Mouse (Mus musculus) inflammation-experienced regulatory T-cells, adult 6 months (primary cell): ENCODE results near the gene Gm20388. TPM values are rescaled to one million over a fixed set of nuclear protein-coding genes. Genes with fewer than 3 reads are reported as not detected.
A peak's percentile ranks its signal among the peaks of the same experiment; 100 is the strongest.

Source experiments
- ATAC-seq: one replicate; pipeline ENCODE4 v1.8.0; 2017
- polyA plus RNA-seq, 3 experiments: library from polyadenylated mRNA; unstranded; fragments of 100-300 nt; shearing (Covaris generic); gene quantifications; one replicate each; pipeline ENCODE4 v1.2.1; 2017

Gm20388 gene
- polyA plus RNA-seq, 3 experiments from 2014 or later = 10.8 to 14.1 (median 11.8) TPM

- ATAC-seq = peak; percentile 76
Observed at GRCm38 (mm10) chr8:122475580-122476320, 2565.1 kb downstream of the Gm20388 start, which contains the start of the genes Rnf166 and Ctu2. Gene Rnf166 (minus strand): TSS chr8:122476064. Gene Ctu2 (plus strand): TSS chr8:122476143.

GRCm38 (mm10) chr8:122482448-122482847 lies 2571.8 kb downstream of the Gm20388 start:
- ATAC-seq = no peak

- no peak for ATAC-seq
Observed at GRCm38 (mm10) chr8:122483877-122484276, 2573.2 kb downstream of the Gm20388 start.

GRCm38 (mm10) chr8:122484831-122485230 lies 2574.2 kb downstream of the Gm20388 start:
- no peak for ATAC-seq

- no peak for ATAC-seq
Observed at GRCm38 (mm10) chr8:122488387-122488786, 2577.7 kb downstream of the Gm20388 start.

- no peak for ATAC-seq
Observed at GRCm38 (mm10) chr8:122497016-122497734, 2586.5 kb downstream of the Gm20388 start.

GRCm38 (mm10) chr8:122497912-122498311 lies 2587.3 kb downstream of the Gm20388 start:
- ATAC-seq = no peak

- peak; percentile 82 for ATAC-seq
Observed at GRCm38 (mm10) chr8:122500856-122501255, 2590.2 kb downstream of the Gm20388 start.

GRCm38 (mm10) chr8:122511552-122511951 lies 2600.9 kb downstream of the Gm20388 start:
- no peak for ATAC-seq

GRCm38 (mm10) chr8:122512392-122512791 lies 2601.8 kb downstream of the Gm20388 start:
- no peak for ATAC-seq

GRCm38 (mm10) chr8:122515699-122516098 lies 2605.1 kb downstream of the Gm20388 start:
- ATAC-seq = no peak

- ATAC-seq = no peak
Observed at GRCm38 (mm10) chr8:122517541-122518190, 2607.0 kb downstream of the Gm20388 start.

GRCm38 (mm10) chr8:122520611-122521010 lies 2610.0 kb downstream of the Gm20388 start:
- ATAC-seq = no peak

GRCm38 (mm10) chr8:122522796-122523651 lies 2612.4 kb downstream of the Gm20388 start:
- ATAC-seq = no peak

GRCm38 (mm10) chr8:122523652-122524360 lies 2613.2 kb downstream of the Gm20388 start:
- no peak for ATAC-seq

GRCm38 (mm10) chr8:122524506-122524905 lies 2613.9 kb downstream of the Gm20388 start:
- ATAC-seq = no peak

GRCm38 (mm10) chr8:122525004-122525403 lies 2614.4 kb downstream of the Gm20388 start:
- ATAC-seq = no peak

- ATAC-seq = no peak
Observed at GRCm38 (mm10) chr8:122526084-122526483, 2615.4 kb downstream of the Gm20388 start.

- ATAC-seq = no peak
Observed at GRCm38 (mm10) chr8:122526526-122527170, 2616.0 kb downstream of the Gm20388 start.

GRCm38 (mm10) chr8:122527937-122528336 lies 2617.3 kb downstream of the Gm20388 start:
- no peak for ATAC-seq

GRCm38 (mm10) chr8:122529159-122529558 lies 2618.5 kb downstream of the Gm20388 start:
- no peak for ATAC-seq
